Mouse (Mus musculus): ENCODE measurements around the gene Rfx5. TPM values are rescaled to one million over a fixed set of nuclear protein-coding genes. Genes with fewer than 3 reads are reported as not detected.
"Not testable (repeated sequence)": the region's sequence is repeated elsewhere in the genome, so short reads cannot be mapped to it uniquely, and the experiment has no call there.

The Rfx5 gene
- 10 to 100 TPM; 14.7 to 16.8 TPM for total RNA-seq (2021)
- long read RNA-seq, experiment 1, full-length matches to known transcripts: 1 of 9 reads
- long read RNA-seq, experiment 1, partial matches to known transcripts: 2 of 9 reads
- long read RNA-seq, experiment 1, other reads (novel, unspliced or antisense): 6 of 9 reads
- long read RNA-seq, experiment 2, full-length matches to known transcripts: 2 of 6 reads
- long read RNA-seq, experiment 2, partial matches to known transcripts: 2 of 6 reads
- long read RNA-seq, experiment 2, other reads (novel, unspliced or antisense): 2 of 6 reads

- DNase-seq (ENCODE audit: low spot score in 2 of 2): peak; percentile 66 to 87
These were observed at the start of gene Rfx5 for GRCm38 (mm10) chr3:94953764-94954616. Gene Rfx5 (plus strand): TSS chr3:94954075.

DNA sequence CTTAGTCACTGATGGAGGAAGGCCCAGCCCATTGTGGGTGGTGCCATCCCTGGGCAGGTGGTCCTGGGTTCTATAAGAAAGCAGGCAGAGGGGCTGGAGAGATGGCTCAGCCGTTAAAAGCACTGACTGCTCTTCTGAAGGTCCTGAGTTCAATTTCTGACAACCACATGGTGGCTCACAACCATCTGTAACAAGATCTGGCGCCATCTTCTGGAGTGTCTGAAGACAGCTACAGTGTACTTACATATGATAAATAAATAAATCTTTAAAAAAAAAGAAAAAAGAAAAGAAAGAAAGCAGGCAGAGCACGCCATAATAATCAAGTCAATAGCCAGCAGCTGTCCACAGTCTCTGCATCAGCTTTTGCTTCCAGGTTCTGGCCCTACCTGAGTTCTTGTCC is 49.1 kb upstream of the Rfx5 start:
- DNase-seq (ENCODE audit: low spot score in 2 of 2): not testable (repeated sequence)

DNA sequence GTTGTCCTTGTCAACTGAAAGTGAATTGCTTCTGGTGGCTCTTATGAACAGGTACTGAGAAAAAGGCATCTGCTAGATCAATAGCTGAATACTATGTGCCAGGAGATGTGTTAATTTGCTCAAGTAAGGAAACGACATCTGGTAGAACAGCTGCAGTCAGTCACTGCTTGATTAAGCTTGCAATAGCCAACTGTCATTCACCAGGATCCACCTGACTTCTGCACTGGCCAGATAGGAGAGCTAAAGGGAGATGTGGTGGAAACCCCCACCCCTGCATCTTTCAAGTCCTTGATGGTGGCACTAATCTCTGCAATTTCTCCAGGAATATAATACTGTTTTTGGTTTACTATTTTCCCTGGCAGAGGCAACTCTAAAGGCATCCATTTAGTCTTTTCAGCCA is 47.4 kb upstream of the Rfx5 start:
- no peak for DNase-seq (ENCODE audit: low spot score in 2 of 2)

DNA sequence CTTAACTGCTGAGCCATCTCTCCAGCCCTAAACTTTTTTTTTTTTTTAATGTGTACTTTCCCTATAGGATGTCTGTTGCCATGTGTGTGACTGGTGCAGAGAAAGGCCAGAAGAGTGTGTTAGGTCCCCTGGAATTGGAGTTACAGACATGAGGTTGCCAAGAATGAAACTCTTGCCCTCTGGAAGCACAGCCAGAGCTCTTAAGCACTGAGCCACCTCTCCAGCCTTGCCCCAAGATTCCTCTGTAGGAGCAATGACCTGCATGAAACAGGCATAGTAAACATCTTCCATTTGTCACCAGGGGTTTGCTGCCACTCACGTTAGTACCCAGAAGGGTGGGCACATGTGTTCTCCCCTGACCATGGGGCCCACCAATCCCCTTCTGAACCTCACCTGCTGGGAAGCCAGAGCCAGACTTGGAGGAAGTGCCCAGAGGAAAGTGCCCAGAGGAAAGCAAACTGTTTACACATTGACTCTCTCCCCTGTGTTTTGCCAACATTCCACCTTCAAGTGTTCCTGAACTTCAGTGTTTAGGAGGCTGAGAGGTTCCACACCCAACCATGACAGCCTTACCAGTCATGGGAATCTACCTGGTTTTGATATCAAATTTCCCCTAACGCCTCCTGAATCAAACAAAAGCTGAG is 42.7 kb upstream of the Rfx5 start:
- no peak for DNase-seq (ENCODE audit: low spot score in 2 of 2)

DNA sequence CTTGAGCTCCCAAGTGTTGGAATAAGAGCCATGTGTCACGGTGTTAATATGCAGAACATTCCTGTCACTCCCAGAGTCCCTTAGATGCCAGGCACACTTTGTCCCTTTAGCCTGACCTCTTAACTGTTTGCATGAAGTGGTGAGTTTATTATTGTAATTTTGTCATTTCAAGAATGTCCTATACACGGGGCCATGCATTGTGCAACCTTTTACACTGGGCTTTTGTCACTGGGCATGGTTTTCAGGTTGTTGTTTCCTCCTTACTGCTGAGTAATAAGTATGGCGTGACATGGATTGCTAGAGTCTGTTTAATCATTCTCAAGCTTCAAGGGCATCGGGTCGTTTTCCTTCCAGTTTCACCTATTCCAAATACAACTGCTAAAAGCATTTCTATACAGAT is 40.1 kb upstream of the Rfx5 start:
- DNase-seq (ENCODE audit: low spot score in 2 of 2): no peak

DNA sequence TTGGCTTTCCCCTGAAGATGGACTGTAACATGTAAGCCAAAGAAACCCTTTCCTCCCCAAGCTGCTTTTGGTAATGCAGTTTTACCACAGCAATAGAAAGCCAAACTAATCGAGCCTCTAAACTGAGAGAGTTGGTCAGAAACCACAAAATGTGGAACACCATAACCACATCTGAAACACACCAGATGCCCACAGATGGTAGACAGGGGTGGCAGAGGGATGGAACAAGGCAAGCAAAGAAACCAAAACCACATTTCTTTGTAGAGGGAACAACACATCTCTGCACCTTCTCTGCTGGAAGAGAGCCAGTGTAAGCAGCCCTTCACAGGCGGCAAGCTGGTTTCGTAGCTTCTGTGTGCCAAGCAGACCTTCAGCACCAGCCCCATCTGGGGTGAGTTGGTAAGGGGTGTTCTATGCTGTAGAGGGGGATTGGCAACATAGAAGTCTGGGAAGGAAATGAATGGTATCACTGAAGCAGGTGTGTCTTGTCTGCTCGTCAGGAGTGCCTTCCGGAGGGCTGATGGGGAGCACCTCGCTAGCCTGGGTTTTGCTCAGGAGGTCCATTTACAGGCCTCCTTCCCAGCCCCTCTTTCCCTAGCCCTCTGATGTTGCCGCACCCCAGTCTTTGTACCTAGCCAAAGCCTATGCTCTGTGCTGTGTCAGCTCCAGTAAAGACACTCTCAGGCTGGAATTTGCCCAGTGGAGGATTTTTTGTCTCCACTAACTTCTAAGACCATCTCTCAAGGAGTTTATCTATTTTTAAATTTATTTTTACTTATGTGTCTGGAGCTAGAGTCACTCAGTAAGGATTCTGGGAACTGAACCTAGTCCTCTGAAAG is 37.8 kb upstream of the Rfx5 start:
- no peak for DNase-seq (ENCODE audit: low spot score in 2 of 2)

- no peak for DNase-seq (ENCODE audit: low spot score in 2 of 2)
These were observed 36.0 kb upstream of the Rfx5 start for GRCm38 (mm10) chr3:94917816-94918361.

DNA sequence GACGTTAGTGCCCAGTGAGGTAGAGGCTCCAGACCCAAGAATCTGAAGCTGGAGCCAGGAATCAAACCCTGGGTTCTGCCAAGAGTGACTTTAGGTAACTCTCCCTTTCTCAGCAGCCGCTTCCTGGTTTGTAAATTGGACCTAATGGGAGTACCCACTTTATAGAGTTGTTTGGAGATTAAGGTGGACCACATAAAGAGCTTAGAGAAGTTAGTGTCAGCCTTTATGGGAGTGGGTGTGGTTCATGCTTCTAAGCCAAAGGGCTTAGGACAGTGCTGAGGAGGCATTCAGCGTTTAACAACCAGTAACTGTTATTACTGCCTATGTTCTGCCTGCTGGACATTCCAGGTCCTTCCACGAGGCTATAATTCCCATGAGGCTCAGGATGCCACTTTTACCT is 35.0 kb upstream of the Rfx5 start:
- no peak for DNase-seq (ENCODE audit: low spot score in 2 of 2)

DNA sequence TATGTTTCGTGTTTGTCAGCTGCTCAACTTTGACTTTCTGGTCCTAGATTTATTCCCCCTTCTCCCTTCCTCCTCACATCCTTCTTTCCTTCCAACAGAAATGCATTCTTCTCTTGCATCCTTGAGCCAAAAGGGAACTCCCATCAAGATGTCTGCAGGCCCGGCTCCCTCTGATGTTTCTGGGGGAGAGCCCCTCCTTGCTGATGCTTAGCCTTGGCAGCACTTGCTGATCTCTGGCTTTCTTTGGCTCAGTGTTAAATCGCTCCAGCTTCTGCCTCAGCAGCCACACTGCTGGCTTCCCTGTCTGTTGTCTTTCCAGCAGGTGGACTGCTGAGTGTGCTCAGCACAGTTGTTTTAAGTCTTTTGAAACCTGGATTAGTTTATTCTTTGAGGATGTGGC is 32.8 kb upstream of the Rfx5 start:
- no peak for DNase-seq (ENCODE audit: low spot score in 2 of 2)

- DNase-seq (ENCODE audit: low spot score in 2 of 2): no peak
These were observed 31.5 kb upstream of the Rfx5 start for GRCm38 (mm10) chr3:94922333-94922732.

DNA sequence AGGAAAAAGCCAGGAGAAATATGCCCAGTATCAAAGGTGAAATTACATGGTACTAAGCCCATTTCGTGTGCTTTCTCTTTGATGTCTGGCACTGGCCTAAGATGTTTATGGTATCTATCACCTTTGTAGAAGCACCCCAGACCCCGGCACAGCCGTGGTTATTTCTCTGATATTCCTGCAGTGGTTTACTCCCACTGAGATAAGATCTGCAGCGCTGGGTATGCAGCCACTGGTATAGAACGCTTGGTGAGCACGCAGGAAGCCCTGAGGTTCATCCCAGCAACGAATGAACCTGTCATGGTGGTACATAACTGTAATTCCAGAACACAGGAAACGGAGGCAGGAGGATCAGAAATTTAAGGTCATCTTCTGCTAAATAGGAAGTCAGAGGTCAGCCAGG is 29.2 kb upstream of the Rfx5 start:
- no peak for DNase-seq (ENCODE audit: low spot score in 2 of 2)

DNA sequence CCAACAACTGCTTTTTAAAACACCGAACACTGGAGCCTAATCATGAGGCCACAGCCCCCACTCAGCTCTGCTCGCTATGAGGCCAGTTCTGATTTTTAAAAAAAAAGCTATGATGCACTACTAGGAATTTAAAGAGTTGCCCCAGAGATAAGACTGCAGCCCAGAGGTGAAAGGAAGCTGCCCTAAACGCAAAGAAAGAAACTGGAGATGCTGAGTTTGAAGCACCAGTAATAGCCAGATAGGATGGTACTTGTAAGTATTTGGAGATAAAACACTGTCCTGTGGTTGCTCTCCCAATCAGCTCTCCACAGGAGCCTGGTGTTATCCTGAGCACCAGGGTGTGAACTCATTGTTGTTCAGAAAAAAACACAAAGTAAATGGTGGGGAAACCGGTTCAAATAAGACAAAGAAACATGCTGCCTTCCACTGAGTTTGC is 27.6 kb upstream of the Rfx5 start:
- DNase-seq (ENCODE audit: low spot score in 2 of 2): not testable (repeated sequence)

GRCm38 (mm10) chr3:94928979-94929378 is 24.9 kb upstream of the Rfx5 start:
- not testable (repeated sequence) for DNase-seq (ENCODE audit: low spot score in 2 of 2)

DNA sequence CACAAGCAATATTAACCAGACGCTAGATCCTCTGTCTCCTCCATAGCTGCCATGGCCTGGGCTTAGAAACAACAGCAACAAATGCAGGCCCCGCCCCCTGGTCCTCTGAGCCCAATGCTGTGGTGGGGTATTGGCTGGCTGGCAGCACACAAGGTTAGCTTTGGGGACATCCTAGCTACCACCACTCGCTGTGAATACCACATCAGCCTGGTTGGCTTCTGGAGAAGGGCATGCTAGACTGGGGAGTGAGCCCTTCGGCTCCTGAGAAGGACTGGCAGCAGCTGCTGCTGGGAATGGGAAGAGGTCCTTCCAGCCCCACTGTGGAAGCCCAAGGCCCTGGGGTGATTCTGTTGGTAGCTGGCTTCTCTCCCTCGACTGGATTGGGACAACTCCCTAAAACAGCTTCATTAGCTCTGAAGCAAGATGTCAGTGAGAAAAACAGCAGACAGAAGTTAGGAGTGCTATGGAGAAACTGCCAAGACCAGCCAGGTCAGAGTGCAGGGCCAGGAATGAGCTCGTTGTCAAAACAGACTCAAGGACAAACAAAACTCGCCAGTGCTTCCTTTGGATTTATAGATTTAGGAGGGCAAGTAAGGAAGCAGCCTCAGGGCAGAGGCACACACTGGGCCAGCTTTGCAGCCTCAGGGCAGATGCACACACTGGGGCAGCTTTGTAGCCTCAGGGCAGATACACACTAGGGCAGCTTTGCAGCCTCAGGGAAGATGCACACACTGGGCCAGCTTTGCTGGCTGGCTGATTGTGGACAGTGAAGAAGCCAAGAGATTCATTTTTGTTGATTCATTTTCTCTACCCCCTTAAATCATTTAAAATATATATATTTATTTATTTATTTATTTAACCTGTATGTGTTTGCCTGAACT is 23.2 kb upstream of the Rfx5 start:
- not testable (repeated sequence) for DNase-seq (ENCODE audit: low spot score in 2 of 2)

- DNase-seq (ENCODE audit: low spot score in 2 of 2): not testable (repeated sequence)
These were observed 22.3 kb upstream of the Rfx5 start for GRCm38 (mm10) chr3:94931427-94932082.

DNA sequence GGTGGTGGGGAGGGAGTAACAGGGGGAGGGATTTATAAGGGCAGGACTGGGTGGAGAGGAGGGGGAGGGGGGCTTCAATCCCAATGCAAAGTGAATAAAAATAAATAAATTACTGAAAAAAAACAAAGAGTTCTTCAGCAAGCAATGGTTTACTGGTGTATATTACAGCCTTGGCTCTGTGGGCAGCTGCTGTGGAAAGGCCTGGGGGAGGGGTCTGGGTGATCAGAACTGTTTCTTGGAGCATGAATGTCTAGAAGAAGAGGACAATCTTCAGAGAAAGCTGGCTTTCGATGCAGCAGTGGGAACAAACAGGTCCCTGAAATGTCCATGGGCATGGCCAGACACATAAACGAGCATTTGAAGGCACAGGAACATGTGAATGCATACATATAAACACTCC is 21.6 kb upstream of the Rfx5 start:
- not testable (repeated sequence) for DNase-seq (ENCODE audit: low spot score in 2 of 2)

DNA sequence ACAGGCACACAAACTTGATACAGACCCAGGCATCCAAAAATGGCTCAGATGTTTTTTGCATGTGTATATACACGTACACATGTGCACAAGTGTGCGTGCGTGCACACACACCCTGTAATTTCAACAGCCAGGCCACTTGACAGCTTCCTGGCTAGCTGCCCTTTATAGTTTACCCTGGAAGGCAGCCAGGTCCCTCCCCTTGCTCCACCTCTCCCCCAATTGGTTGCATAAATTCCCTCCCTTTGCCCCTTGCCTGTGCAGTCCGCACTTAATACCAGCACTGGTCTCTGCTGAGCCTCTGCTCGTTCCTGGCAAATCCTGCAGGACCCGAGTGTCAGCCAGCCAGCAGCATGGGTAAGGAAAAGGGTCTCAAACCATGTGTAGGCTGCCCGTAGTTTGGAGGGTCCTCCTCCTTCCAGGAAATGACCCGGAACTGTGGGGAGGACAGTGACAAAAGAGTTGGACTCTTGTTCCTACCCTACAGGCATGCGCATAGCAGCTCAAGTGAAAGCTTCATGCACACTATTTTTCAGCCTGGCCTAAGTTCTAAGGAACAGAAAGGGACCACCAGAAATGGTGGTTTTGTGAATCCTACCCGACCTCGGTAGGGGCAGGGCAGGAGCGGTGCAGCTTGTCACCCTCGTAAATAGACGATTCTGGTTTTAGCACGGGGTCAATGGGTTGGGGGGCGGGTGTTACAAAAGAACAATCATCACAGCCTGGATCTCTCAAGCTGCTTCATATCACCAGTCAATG is 20.9 kb upstream of the Rfx5 start, which contains the start of gene Selenbp1:
Selenbp1 (plus strand) TSS at position 248 of the 756 bp plus-strand sequence.
- peak; percentile 49 to 67 for DNase-seq (ENCODE audit: low spot score in 2 of 2)

DNA sequence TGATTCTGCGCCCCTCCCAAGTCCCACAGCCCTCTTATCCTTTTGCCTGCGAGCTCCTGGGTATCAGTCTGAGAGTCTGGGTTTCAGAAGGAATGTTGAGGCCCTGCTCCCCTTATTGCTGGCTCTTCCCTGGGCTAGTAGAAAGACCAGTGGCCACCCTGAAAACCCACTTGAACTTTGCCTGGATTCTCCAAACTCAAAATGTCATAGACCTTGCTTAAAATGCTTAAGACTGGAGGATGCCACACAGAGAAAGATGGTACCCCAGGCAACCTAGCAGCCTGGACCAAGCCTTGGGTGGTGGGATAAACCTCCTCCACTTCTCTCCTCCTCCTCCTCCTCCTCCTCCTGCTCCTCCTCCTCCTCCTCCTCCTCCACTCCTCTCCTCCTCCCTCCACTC is 20.3 kb upstream of the Rfx5 start:
- DNase-seq (ENCODE audit: low spot score in 2 of 2): not testable (repeated sequence)

Measured in gastrocnemius, postnatal 4 days (tissue).